Mouse (Mus musculus) kidney, postnatal 4 days (tissue): ENCODE results near the gene Gstm1.
"Not testable (repeated sequence)": the region's sequence is repeated elsewhere in the genome, so short reads cannot be mapped to it uniquely, and the experiment has no call there.

ENCODE experiments used
- DNase-seq, 2 experiments: peaks; one replicate each; pipeline ENCODE4 v3.0.0; 2021; ENCODE audit warnings: mixed read lengths in 2 of 2

The Gstm1 gene

GRCm38 (mm10) chr3:108014098-108014973, 3.4 kb downstream of the Gstm1 start:
- DNase-seq: no peak

GRCm38 (mm10) chr3:108013331-108013871, 4.4 kb downstream of the Gstm1 start:
- DNase-seq: peak; percentile 51 to 61

- DNase-seq: no peak
Measured at GRCm38 (mm10) chr3:108011558-108011957, 6.2 kb downstream of the Gstm1 start.

GRCm38 (mm10) chr3:108010286-108010685, 7.5 kb downstream of the Gstm1 start:
- DNase-seq: no peak

GRCm38 (mm10) chr3:108002021-108002420, 15.8 kb downstream of the Gstm1 start:
- no peak for DNase-seq

- DNase-seq: no peak
Measured at GRCm38 (mm10) chr3:107999491-107999890, 18.3 kb downstream of the Gstm1 start.

GRCm38 (mm10) chr3:107998591-107998990, 19.2 kb downstream of the Gstm1 start:
- no peak for DNase-seq

- no peak for DNase-seq
Measured at GRCm38 (mm10) chr3:107996576-107996975, 21.2 kb downstream of the Gstm1 start.

GRCm38 (mm10) chr3:107995974-107996373, 21.8 kb downstream of the Gstm1 start:
- not testable (repeated sequence) for DNase-seq

GRCm38 (mm10) chr3:107986041-107986562, 31.7 kb downstream of the Gstm1 start, which contains the start of gene Gstm2:
Gene Gstm2 (minus strand): TSS chr3:107986453.
- peak; percentile 63 to 79 for DNase-seq

- DNase-seq: not testable (repeated sequence)
Measured at GRCm38 (mm10) chr3:107985141-107985540, 32.6 kb downstream of the Gstm1 start.

GRCm38 (mm10) chr3:107984471-107984870, 33.3 kb downstream of the Gstm1 start:
- no peak for DNase-seq

- DNase-seq: no peak
Measured at GRCm38 (mm10) chr3:107983771-107984170, 34.0 kb downstream of the Gstm1 start.

GRCm38 (mm10) chr3:107982726-107983125, 35.0 kb downstream of the Gstm1 start:
- DNase-seq: peak in 1 of 2 experiments; percentile 39

GRCm38 (mm10) chr3:107981261-107981660, 36.5 kb downstream of the Gstm1 start:
- DNase-seq: peak in 1 of 2 experiments; percentile 31

- no peak for DNase-seq
Measured at GRCm38 (mm10) chr3:107977691-107978090, 40.1 kb downstream of the Gstm1 start.

GRCm38 (mm10) chr3:107974237-107974636, 43.5 kb downstream of the Gstm1 start:
- DNase-seq: no peak

- no peak for DNase-seq
Measured at GRCm38 (mm10) chr3:107972070-107972469, 45.7 kb downstream of the Gstm1 start.

GRCm38 (mm10) chr3:107971101-107971500, 46.7 kb downstream of the Gstm1 start:
- not testable (repeated sequence) for DNase-seq

GRCm38 (mm10) chr3:107968724-107969395, 48.9 kb downstream of the Gstm1 start, which contains the start of gene Gstm3:
Gene Gstm3 (minus strand): TSS chr3:107969283.
- DNase-seq: no peak

GRCm38 (mm10) chr3:107966631-107967030, 51.1 kb downstream of the Gstm1 start:
- no peak for DNase-seq

GRCm38 (mm10) chr3:107965592-107965991, 52.2 kb downstream of the Gstm1 start:
- no peak for DNase-seq

- no peak for DNase-seq
Measured at GRCm38 (mm10) chr3:107964656-107965308, 53.0 kb downstream of the Gstm1 start.
